Mouse (Mus musculus) naive thymus-derived CD4-positive, alpha-beta T cell, adult 2 months (primary cell): Measurements from ENCODE around the gene Krtap28-10.

Experiments
- DNase-seq: peaks from one replicate; pipeline ENCODE4 v3.0.0-alpha.2; 2011; ENCODE audit warnings: low read depth

Krtap28-10 gene

DNA sequence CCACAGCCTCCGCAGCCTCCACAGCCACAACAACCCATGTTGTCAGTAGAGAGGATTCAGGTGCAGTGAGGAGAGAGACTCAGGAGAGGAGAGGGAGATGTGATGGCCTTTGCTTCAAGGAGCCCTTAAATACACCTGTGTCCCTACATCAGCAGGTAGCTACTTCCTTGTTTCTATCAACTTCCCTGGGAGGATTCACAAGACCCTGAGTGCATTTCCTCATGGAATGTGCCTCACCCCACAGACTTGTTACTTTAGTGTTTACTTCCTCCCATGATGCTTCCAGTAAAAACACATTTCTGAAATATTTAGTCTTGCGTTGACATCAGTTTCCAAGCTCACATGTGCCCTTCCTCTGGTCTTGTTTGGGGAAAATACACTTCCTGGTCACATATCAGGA lies at the start of gene Krtap28-10:
Gene Krtap28-10 (minus strand): TSS at position 101 of the 400 bp plus-strand sequence.
- DNase-seq = no peak

DNA sequence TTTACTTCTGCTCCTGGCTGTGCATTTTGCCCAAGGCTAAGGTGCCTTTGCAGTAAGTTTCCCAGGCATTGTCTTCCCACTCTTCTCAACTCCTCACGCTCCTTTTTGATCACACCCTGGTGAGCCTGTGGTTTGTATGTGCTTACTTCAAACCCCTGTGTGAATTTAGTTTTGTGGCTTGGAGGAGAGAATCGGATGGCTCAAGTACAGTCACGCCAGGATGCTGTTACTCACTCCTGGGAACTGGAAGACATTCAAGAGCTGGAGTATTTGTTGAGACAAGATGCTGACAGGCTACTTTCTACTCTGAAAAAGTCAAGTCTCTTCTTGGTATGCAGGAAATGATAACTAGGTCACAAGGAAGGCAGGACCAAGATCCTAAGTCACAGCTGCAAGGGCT lies 49.0 kb upstream of the Krtap28-10 start:
- no peak for DNase-seq

DNA sequence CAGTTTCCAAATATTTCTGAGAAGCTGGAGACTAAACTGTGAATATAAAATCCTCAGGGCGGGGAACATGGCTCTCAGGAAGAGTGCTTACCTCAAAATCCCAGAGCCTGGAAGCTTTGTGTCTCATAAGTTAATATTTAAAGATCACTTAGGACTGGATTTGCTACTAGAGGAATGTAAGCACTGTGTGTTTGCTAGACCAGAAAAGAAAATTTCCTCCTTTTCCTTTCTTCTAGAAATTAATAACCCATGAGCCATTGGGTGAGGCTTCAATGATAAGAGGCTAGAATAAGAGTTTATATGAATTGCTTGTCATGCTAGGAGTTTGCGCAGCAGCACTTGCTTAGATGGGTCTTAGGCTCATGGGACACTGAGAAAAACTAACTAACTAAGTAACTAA lies 42.5 kb upstream of the Krtap28-10 start:
- DNase-seq = no peak

DNA sequence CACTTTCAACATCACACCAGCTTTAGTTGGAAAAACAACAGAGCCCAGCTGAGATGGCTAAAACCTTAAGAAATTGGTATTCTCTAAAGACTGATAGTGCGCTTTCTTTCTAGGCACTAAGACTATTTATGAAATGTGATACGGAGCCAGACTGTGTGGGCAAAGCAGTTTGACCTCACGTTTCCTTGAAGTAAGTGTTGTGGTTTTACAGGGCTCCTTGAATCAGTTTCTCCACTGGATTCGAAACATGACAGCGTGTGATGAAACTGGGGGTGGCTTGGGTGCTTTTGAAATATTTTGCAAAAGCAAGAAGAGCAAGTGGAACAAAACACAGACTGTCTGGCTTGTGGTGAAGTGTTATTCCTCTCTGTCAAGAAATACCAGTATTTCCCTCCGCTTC lies 34.7 kb upstream of the Krtap28-10 start:
- no peak for DNase-seq

DNA sequence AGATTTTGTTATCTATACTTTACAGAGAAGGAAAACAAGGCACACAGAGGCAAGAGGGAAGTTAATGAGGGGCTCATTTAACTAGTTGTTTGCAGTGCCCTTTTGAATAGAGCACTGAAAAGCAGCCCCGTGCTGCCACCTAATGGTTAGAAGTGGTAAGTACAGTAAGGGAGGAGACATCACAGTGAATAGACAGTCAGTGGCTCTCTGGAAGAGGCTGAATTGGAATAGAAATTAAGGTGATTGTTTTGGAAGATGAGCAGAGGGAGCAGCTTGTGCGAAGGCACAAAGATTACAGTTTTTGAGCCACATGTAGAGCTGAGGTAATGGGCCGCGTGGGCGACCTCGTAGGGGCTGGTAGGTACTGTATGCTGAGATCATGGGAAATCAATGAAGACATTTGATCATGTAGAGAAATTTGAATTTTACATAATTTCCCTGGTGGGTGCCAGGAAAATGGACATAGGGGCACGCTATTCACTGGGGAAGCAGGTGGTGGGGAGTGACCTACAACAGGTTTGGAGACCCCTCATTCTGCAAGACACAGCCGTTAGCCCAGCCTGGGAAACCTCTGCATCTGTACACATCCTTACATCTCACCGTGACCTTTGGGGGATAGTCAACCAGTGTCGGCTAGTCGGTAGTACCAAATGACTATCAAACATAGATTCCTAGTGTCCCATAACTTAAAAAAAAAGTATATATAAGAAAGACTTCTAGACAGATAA lies 34.1 kb upstream of the Krtap28-10 start:
- peak; percentile 70 for DNase-seq

DNA sequence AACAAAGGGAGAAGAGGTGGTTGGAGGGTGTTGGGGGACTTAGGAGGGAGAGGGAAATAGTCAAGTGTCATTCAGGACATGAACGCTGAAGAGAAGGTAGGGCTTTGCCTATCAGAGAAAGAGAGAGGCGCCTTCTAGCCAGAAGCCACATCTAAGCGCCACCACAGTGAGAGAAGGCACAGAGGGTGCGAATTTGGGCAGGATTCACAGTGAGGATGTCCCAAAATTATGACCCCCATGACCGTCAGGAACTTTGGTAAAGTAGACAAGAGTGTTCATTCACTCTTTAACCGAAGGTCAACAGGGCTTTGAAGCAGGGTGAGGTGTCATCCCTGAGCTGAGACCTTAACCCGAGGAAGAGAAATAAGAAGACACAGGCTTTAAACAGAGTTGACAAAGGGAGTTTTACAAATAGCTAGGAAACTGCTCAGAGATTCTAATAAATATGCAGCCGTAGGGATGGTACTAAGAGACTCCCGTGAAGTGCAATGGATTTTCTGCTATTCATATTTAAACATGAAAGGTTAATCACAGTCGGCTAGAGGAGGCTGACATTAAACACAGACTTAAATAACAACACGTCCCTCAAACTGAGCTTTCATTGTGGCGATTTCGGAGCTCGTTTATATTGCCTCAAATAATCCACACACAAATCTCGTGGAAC lies 33.4 kb upstream of the Krtap28-10 start:
- no peak for DNase-seq

DNA sequence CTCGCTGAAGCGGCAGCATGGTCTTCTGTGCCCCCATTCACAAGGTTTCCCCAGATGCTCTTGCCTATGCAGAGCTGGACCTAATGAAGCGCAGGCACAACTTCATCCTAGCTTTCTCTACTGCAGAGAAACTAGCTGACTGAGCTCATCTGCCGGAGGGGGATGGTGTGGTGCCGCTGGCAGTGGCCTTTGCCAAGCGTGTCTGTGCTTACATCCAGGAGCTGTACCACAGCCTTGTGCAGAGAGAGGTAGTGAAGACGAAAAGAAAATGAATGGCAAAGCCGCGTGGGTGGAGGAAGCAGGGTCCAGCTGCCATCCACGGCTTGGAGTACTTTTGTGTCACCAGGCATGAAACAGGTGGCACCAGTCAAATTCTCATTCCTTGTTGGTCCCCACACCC lies 24.9 kb upstream of the Krtap28-10 start:
- no peak for DNase-seq

DNA sequence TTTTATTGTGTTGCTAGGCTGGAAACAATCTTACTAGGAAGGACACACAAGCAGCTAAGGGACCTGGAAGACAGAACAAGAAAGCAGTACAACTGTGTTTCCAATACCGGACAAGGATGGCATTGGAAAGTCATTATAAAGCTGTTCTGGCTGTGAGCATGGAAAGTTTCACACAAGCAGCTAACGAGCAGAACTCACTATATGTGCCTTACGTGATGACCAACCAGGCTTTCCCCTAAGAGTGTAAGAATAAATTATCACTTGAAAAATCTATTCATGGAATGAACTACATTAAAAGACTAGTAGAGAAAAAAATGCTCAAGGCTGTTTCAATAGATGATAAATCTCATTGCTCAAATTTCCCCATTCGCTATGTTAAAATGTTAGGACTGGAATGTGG lies 24.3 kb upstream of the Krtap28-10 start:
- DNase-seq = no peak

DNA sequence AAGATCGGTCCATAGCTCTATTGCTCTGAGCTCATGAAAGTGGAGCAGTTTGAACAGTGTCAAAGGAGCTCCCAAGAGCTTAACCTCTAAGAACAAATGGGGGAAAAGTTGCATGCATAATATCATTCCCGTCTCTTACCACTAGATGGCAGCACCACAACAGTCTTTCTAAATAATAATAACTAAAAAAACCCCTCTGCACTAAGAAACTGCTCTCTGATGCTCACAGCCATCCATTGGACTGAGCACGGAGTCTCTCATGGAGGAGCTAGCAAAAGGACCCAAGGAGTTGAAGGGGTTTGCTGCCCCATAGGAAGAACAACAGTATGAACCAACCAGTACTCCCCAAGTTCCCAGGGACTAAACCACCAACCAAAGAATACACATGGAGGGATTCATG lies 22.6 kb upstream of the Krtap28-10 start:
- peak; percentile 56 for DNase-seq

DNA sequence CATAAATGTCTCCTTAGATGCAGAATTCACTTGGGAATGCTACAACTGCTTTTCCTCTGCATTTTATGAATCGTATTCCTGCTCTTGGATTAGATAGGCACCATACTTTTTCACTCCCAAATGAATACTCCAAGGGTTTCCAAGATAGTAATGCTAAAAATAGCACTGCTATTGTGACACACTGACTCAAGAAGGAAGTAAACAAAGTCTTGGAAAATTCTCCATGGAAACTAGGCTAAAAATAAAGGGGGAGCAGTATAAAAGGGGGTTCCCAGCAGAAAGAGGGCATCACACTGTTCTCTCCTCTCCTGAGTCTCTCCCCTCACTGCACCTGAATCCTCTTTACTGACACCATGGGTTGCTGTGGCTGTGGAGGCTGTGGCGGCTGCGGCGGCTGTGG lies 18.4 kb upstream of the Krtap28-10 start, which contains the start of gene Krtap28-13:
Gene Krtap28-13 (plus strand): TSS at position 288 of the 400 bp plus-strand sequence.
- DNase-seq = no peak

DNA sequence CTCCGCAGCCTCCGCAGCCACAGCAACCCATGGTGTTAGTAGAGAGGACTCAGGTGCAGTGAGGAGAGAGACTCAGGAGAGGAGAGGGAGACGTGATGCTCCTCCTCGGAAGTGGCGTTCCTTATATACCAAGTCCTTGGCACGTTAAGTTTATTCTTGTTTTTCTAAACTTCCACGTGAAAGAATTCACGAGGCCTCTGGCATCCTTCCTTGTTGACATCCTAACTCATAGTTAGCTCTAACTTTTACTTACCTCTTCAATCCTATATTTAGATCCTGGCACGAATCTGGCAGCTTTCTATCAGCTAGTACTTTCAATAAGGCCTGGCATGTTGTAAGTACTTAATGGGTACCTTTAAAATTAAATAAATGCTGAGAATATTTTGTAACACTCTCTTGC lies 17.0 kb upstream of the Krtap28-10 start, which contains the start of gene A030005K14Rik:
Gene A030005K14Rik (minus strand): TSS at position 101 of the 400 bp plus-strand sequence.
- DNase-seq = no peak

DNA sequence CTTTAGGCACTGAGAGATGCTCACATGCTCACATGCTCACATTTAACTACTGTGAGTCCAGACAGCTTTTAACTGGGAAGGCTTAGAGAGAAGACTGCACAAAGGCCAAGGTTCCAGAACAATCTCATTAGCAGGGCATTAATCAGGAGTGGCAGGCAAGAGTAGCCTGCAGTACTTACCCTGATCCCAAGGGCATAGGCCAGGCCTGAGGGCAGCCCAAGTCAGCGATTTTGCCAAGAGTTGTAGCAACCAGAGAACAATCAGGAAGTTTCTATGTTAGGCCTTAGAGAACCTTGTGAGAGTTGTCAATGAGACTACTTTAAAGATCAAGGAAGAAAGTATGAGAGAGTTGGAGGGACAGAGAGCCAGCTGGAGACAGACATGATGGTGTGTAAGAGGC lies 16.2 kb upstream of the Krtap28-10 start:
- no peak for DNase-seq

DNA sequence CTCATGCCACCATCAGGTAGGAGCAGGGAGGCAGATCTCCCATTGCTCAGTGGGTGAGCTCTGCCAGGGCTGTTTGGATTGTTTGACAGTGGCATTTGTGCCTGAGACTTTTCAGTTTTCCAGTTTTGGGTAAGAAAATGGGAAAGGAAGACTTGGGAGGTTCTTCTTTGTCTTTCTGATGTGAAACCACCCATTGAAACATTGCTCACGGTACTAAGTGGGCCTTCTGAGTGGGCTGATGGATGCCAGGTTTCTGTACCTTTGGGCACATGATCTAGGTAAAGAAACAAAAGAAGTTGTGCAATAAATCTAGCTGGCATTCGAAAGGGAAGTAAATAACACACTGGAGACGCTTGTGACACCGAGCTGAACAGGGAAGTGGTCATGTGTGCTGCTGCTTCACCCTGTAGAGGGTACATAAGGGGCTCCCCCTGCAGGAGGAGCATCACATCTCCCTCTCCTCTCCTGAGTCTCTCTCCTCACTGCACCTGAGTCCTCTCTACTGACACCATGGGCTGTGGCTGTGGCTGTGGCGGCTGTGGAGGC lies 2.7 kb upstream of the Krtap28-10 start, which contains the start of gene Gm47969:
Gene Gm47969 (plus strand): TSS at position 51 of the 546 bp plus-strand sequence.
- peak; percentile 4 for DNase-seq

DNA sequence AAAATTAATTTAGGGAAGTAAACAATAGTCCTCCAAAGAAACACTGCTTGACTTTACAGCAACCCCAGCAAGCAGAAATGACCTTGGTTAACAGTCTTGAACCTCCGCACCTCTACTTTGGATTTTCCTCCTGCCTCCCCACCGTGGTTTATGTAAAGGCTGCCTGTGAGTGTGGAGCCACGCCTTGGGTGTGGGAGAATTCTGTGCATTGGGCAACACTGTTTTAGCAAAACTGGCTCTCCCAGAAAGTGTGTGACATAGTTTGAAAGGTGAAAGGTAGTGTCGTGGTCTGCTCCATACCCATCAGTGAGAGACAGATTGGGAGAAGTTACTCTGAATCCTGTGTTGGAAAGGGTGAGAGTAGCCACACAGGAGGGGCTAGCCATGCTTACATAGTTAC lies 3.2 kb downstream of the Krtap28-10 start:
- no peak for DNase-seq

DNA sequence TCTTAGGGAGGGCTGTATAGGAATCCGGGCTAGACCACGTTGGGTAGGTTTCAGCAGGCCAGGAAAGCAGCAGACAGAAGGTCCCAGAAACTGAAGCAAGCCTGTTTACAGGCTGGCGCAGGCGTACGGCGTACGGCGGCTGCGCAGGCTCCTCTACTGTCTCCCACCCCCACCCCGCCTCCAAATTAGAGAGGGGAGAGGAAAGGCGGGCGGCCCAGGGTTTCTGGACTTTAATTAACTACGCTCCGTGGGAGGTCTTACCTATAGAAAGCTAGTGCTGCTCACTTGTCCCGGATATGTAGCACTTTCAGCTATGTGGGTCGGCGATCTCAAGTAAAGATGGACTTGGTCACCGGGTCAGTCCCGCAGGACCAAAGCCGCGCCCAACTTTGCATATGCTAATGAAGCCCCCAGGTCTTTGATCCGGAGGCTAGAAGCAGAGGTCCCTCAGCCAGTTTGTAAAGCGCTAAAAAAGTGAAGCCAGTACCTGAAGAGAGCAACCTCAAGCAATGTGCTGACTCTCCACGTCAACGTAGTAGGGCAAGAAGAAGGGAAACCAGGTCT lies 4.1 kb downstream of the Krtap28-10 start, which contains the start of gene Slc19a3:
Gene Slc19a3 (minus strand): TSS at position 340 of the 564 bp plus-strand sequence.
- no peak for DNase-seq

DNA sequence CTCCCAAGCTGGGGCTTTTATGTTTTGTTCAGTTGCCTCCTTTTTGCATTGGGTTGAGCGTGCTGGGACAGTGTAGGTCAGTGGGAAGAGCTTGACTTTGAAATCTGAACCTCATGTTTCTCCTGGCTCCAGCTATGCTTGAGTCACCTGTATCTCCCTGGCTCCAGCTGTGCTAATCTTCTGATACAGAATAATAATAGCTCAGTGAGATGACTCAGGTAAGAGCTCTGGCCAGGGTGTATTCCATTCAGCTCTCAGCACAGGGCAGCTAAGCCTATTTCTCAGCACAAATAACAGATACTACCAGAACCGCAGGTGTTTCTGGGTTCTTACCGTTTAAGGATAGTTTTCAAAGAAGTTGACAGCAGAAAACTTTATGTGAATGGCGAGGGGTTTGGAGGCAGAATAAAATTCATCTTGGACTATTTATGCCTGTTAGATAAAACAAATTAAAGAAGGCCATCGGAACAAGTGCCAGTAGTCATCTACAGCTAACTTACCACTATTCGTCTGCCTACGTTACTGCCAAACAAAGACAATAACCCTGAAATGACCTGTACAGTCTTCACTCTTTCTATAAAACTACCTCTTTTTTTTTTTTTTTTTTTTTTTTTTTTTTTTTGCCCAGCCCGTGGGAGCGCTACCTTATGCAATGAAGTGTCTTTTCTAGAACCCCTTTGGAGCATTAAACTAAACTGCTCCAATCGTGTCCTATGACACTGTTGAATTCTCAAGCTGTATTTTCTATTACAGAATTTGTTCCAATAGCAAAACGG lies 5.2 kb downstream of the Krtap28-10 start:
- no peak for DNase-seq

DNA sequence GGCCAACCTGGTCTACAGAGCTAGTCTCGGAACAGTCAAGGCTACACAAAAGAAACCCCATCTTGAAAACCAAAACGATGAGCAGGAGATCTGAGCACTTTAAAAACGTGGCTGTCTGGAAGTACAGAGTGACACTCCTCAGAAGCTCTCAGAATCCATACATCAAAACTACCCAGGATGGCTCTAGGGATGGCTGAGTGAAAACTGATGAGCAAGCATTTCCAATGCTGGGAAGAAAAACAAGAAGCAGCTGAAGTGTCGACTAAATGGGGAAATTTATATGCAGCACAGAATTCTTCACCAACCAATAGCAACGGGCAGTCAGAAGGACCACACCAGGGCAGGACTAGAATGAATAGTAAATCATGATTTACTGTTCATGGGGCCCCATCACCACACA lies 7.8 kb downstream of the Krtap28-10 start:
- DNase-seq = no peak

DNA sequence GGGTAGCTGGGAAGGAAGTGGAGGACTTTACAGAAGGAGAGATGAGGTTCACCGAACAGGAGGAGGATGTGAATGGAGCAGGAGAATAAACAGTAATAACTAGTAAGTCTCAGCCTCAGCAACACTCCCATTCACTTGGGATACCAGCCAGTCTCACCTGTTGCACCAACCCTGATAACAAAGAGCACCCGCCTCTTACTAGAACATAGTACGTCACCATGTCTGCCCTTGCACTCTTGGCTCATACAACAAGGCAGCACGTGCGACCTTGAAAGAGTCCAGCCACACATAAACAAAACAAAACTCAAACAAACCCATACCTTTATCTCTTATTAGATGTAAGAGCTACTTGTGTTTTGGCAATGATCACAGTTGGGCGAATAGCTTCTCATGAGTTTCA lies 9.8 kb downstream of the Krtap28-10 start:
- no peak for DNase-seq

DNA sequence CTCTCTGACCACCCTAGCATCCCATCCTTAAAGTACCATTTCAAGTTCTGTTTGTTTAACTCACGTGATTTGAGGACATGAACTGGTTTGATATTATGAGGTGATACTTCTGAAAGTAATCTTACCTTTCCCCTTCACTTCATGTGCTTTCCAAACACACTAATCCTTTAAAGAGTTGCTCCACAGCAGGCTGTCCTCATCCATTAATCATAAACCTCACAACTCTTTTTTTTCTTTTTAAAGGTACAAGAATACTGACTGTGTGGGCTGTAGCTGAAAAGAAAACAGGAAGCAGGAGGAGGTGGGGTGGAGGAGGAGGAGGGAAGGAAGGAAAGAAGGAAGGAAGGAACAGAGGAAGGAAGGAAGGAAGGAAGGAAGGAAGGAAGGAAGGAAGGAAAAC lies 10.3 kb downstream of the Krtap28-10 start:
- no peak for DNase-seq

DNA sequence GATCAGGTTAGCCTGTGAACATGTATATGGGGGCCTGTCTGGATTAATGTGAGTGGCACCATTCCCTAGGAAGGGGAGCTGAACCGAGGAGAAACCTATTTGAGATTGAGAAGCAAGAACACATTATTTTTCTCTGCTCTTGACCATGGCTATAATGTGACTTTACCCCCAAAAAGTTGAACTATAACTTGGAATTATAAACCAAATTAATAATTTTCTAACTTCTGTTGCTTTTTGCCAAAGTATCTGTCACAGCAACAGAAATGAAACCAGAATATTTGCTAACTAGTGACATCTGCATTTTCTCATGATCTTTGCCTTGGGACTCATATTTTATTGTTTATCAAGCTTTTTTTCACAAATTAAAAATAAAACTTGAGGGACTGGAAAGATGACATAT lies 25.7 kb downstream of the Krtap28-10 start:
- no peak for DNase-seq

DNA sequence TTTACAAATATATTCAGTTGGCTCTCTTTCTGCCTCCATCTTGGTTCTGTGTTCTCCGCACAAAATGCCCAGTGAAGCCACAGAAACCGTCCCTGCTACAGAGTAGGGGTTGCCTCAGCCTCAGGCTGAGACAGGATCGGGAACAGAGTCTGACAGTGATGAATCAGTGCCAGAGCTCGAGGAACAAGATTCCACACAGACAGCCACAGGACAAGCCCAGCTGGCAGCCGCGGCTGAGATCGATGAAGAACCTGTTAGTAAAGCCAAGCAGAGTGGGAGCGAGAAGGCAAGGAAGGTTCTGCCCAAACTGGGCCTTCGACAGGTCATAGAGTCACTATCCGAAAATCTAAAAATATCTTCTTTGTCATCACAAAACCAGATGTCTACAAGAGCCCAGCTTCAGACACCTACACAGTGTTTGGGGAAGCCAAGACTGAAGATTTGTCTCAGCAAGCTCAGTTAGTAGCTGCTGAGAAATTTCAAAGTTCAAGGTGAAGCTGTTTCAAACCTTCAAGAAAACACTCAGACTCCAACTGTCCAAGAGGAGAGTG lies 26.9 kb downstream of the Krtap28-10 start:
- no peak for DNase-seq

DNA sequence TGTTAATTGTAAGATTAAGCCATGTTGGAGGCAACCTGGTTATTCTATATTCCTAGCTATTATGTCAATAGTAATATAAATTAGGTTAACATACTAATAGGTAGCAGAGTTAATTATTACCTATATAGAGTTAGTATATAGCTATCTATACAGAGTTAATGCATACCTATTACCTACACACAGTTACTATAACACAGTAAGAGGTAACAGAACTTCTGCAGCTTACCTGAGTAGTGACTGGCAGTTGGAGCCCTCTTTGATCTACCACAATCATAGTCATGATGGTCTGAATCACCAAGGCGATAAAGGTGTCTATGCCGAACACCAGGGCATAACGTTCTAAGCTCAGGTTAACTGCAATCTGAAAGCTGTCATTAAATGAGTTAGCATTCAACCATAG lies 27.8 kb downstream of the Krtap28-10 start:
- no peak for DNase-seq
